Mouse (Mus musculus): ENCODE results near the gene Kcnk7.

Kcnk7 gene

DNA sequence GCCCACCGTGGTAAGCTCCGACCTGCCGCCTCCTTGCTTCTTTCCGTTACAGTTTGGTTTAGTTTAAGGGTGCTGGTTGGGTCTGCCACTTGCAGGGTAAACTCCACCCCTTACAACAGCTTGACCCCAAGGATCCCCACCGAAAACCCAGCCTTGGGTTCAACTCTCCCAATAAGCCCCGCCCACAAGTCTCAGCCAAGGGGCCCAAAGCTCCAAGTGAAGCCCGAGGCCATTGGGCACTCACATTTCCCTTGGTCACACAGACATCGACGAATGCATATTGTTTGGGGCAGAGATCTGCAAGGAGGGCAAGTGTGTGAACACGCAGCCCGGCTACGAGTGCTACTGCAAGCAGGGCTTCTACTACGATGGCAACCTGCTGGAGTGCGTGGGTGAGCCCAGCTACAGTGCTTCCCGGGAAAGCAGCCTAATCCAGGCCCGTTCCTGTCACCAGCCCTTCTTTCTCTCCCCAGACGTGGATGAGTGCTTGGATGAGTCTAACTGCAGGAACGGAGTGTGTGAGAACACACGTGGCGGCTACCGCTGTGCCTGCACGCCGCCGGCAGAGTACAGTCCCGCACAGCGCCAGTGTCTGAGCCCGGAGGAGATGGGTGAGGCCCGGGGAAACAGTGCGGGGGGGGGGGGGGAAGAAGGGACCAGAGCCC is 52.3 kb downstream of the Kcnk7 start:
- DNase-seq (ENCODE audit: low spot score), result peak; percentile 42
